Mouse (Mus musculus): Measurements from ENCODE around the gene Gm4567. TPM values are rescaled to one million over a fixed set of nuclear protein-coding genes. Genes with fewer than 3 reads are reported as not detected.

Gm4567 gene
- not detected for polyA plus RNA-seq (2017; shearing (Covaris generic))

DNA sequence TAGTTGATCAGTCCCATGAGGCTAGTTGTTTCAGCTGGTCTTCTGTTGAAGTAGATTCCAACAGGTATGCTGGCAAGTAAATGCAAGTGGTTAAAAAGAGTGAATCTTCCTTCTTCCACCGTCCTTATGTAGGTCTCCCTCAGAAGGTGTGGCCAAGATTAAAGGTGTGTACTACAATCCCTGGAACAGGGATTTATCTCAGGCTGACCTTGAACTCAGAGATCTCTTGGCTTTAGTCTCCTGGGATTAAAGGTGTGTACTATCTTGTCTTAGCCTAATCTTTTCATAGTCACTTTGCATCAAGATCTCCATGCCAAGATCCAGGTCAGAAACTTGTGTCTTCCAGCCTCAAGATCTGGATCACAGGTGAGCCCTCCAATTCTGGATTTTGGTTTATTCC lies at the start of gene Gm4567:
Gene Gm4567, minus strand, starts transcription at position 101 of the 400 bp plus-strand sequence.

DNA sequence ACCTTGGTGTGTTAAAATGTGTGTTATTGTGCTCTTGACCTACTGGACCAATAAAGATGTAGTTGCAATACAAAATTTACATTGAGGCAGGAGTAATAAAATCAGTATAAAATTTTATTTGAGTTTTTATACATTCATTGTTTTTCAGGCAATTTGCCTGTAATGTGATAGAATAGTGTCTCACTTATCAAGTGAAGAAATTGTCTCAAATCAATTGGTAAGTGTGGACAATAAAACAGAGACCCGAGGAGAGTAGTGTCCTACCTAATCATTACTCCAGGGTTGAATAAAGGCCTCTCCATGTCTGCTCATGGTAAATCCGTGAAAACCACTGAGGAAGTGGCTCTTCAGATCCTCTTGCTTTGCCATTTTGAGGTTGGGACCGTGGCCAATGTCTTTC lies 41.9 kb upstream of the Gm4567 start, which contains the start of gene Vmn1r157:
Gene Vmn1r157, plus strand, starts transcription at position 301 of the 400 bp plus-strand sequence.

DNA sequence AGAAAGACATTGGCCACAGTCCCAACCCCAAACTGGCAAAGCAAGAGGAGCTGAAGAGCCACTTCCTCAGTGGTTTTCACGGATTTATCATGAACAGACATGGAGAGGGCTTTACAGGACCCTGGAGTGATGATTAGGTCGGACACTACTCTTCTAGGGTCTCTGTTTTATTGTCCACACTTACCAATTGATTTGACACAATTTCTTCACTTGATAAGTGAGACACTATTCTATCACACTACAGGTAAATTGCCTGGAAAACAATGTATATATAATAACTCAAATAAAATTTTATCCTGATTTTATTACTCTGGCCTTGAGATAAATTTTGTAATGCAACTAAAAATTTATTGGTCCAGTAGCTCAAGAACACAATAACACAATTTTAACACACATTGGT lies 27.3 kb downstream of the Gm4567 start, which contains the start of gene Gm8693:
Gene Gm8693, minus strand, starts transcription at position 101 of the 400 bp plus-strand sequence.

Other genes starting within 250 kb of the Gm4567 start
- gene Vmn1r151, start 220.0 kb downstream of the Gm4567 start, polyA plus RNA-seq (2017; shearing (Covaris generic)): not detected
- 1.1 TPM for gene Vmn1r152, start 196.7 kb downstream of the Gm4567 start, polyA plus RNA-seq (2017; shearing (Covaris generic))
- not detected for gene Gm8677, start 184.8 kb downstream of the Gm4567 start, polyA plus RNA-seq (2017; shearing (Covaris generic))
- gene Gm4201, start 154.4 kb downstream of the Gm4567 start, polyA plus RNA-seq (2017; shearing (Covaris generic)): not detected
- not detected for gene Gm4565, start 131.6 kb downstream of the Gm4567 start, polyA plus RNA-seq (2017; shearing (Covaris generic))
- gene Vmn1r155, start 61.7 kb downstream of the Gm4567 start, polyA plus RNA-seq (2017; shearing (Covaris generic)): 0.67 TPM
- gene Gm8693, start 27.4 kb downstream of the Gm4567 start, polyA plus RNA-seq (2017; shearing (Covaris generic)): not detected
- gene Vmn1r157, start 42.0 kb upstream of the Gm4567 start, polyA plus RNA-seq (2017; shearing (Covaris generic)): not detected
- not detected for gene Vmn1r158, start 71.1 kb upstream of the Gm4567 start, polyA plus RNA-seq (2017; shearing (Covaris generic))
- gene Vmn1r159, start 123.9 kb upstream of the Gm4567 start, polyA plus RNA-seq (2017; shearing (Covaris generic)): not detected
- not detected for gene Vmn1r160, start 151.5 kb upstream of the Gm4567 start, polyA plus RNA-seq (2017; shearing (Covaris generic))

Data from effector memory CD4-positive, alpha-beta T cell, adult 5 months (primary cell).